Mouse (Mus musculus) heart, postnatal 0 days (tissue): ENCODE data around the gene Fgd3. TPM values are rescaled to one million over a fixed set of nuclear protein-coding genes. Genes with fewer than 3 reads are reported as not detected.

Source experiments
- ATAC-seq: fragments of 200-750 bp; cut with Nextera tagmentation; 2 replicates; pipeline ENCODE4 v1.8.0; 2017; ENCODE audit warnings: low read depth, moderate number of reproducible peaks, moderate library complexity; ENCODE audit not compliant: insufficient read depth
- DNase-seq: peaks from one replicate; pipeline ENCODE4 v3.0.0-alpha.2; 2016; ENCODE audit warnings: low spot score
- H3K27ac ChIP-seq: fragments of 300-500 bp; sonication (generic); 2 replicates; pipeline ENCODE4 v1.5.1; 2014; ENCODE audit warnings: low read depth, mild to moderate bottlenecking
- H3K27me3 ChIP-seq: fragments of 300-500 bp; sonication (generic); 2 replicates; pipeline ENCODE4 v1.6.1; 2014; ENCODE audit warnings: low read length, mixed read lengths; ENCODE audit not compliant: control insufficient read depth, insufficient read depth
- H3K36me3 ChIP-seq: fragments of 300-500 bp; sonication (generic); replicated peaks from 2 replicates; pipeline ENCODE4 v1.6.1; 2014; ENCODE audit warnings: low read length, mixed read lengths; ENCODE audit not compliant: control insufficient read depth, insufficient read depth
- H3K4me1 ChIP-seq: fragments of 300-500 bp; sonication (generic); 2 replicates; pipeline ENCODE4 v1.6.1; 2014; ENCODE audit warnings: antibody characterized with exemption; ENCODE audit not compliant: control insufficient read depth, insufficient read depth
- H3K4me2 ChIP-seq: fragments of 300-500 bp; sonication (generic); 2 replicates; pipeline ENCODE4 v1.6.1; 2014; ENCODE audit warnings: low read depth, mild to moderate bottlenecking, low read length, moderate library complexity
- H3K4me3 ChIP-seq: fragments of 300-500 bp; sonication (generic); 2 replicates; pipeline ENCODE4 v1.5.1; 2014; ENCODE audit warnings: low read depth, low read length
- H3K9ac ChIP-seq: fragments of 300-500 bp; sonication (generic); replicated peaks from 2 replicates; pipeline ENCODE4 v1.6.1; 2014; ENCODE audit warnings: low read depth, low read length, mixed read lengths
- H3K9me3 ChIP-seq: fragments of 300-500 bp; sonication (generic); replicated peaks from 2 replicates; pipeline ENCODE4 v1.6.1; 2016; ENCODE audit warnings: low read length; ENCODE audit not compliant: control insufficient read depth
- CTCF ChIP-seq: IDR thresholded peaks from 2 replicates; pipeline ENCODE4 v1.5.1; 2016; ENCODE audit warnings: antibody characterized with exemption, control low read depth, low read depth
- EP300 ChIP-seq: IDR thresholded peaks from 2 replicates; pipeline ENCODE4 v1.6.1; 2016; ENCODE audit warnings: antibody characterized with exemption, low read depth
- WGBS: fragments of 180-500 bp; shearing (Covaris S2); extraction: QIAGEN DNeasy Blood & Tissue Kit; methylation state at CpG from one replicate; pipeline ENCODE4 v1.1.7; 2014; 5-methylcytosine and 5-hydroxymethylcytosine counted together
- polyA plus RNA-seq: library from polyadenylated mRNA; unstranded; fragments of >200 nt; fragmentation: Nextera tagmentation; extraction: Ambion mirVana; gene quantifications from 2 replicates; pipeline ENCODE4 v1.2.1, GENCODE M21; 2015
- total RNA-seq: library from RNA; depleted of rRNA; stranded (reverse); fragments of >200 nt; gene quantifications from 2 replicates; pipeline ENCODE4 v1.2.3, GENCODE M21; 2014; ENCODE audit warnings: low replicate concordance; rRNA removed

Gene Fgd3
- 0.93 and 1.6 TPM in 2 replicates for total RNA-seq
- polyA plus RNA-seq = 0.04 and 0.05 TPM in 2 replicates

DNA sequence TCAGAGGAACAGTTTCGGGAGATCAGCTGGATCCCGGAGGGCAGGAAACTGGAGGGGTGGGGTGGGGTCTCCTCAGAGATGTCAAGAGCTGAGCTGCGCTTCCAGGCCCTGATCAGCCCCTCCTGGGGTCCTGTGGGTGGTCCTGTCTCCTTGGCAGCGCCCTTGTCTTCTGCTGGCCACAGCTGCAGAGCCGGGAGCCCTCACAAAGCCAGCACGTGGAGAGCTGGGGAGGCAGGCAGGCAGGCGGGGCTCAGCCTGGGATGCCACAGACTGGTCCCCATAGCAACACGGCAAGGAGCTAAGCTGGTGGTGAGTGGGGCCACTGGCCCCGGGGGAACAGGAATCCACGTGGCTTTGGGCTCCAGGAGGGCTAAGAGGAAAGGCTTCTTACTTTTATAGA lies at the start of gene Fgd3:
Fgd3 (minus strand) TSS at position 272 of the 400 bp plus-strand sequence.
- H3K27me3 ChIP-seq = no peaks in the 10 kb centered on the region
- peak within 1 kb of the TSS; percentile 17 for H3K4me2 ChIP-seq
- WGBS = 8% methylated on average over 10 of the region's 10 CpGs
- H3K9ac ChIP-seq = no peak within 1 kb of the TSS
- ATAC-seq (peak; percentile 48; the same call in 1 of the 2 replicates), DNase-seq (peak; percentile 32)
- H3K9me3 ChIP-seq = no peaks in the 10 kb centered on the region
- no peak within 1 kb of the TSS for H3K27ac ChIP-seq
- TF ChIP-seq CTCF (no peak), EP300 (no peak)
- peaks cover 6% of the 10 kb centered on the region; the same call in 1 of the 2 replicates for H3K4me1 ChIP-seq
- H3K4me3 ChIP-seq = no peak within 1 kb of the TSS
- no peaks in the 10 kb centered on the region for H3K36me3 ChIP-seq

DNA sequence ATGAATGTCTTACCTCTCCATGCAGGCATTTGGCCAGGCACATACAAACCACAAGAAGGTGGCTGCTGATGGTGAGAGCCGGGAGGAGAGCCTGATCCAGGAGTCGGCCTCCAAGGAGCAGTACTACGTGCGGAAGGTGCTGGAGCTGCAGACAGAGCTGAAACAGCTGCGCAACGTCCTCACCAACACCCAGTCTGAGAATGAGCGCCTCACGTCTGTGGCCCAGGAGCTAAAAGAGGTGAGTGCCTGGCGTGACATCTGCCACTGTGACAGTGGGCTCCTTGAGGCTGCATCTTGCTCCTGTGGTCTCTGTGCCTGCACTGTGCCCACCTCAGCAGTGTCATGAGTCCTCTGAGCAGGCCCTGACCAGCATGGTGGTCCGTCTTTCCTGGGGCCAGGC lies 49.3 kb upstream of the Fgd3 start:
- Histone ChIP-seq H3K27ac (no peak overlapping the region), H3K4me2 (no peak overlapping the region), H3K4me1 (peaks cover 41% of the 10 kb centered on the region), H3K4me3 (no peak overlapping the region), H3K27me3 (no peaks in the 10 kb centered on the region), H3K9ac (no peak overlapping the region), H3K36me3 (peaks cover 10% of the 10 kb centered on the region; the same call in 1 of the 2 replicates), H3K9me3 (no peaks in the 10 kb centered on the region)
- 90% methylated on average over 10 of the region's 10 CpGs for WGBS
- DNase-seq (no peak), ATAC-seq (no peak)
- TF ChIP-seq EP300 (no peak), CTCF (no peak)

DNA sequence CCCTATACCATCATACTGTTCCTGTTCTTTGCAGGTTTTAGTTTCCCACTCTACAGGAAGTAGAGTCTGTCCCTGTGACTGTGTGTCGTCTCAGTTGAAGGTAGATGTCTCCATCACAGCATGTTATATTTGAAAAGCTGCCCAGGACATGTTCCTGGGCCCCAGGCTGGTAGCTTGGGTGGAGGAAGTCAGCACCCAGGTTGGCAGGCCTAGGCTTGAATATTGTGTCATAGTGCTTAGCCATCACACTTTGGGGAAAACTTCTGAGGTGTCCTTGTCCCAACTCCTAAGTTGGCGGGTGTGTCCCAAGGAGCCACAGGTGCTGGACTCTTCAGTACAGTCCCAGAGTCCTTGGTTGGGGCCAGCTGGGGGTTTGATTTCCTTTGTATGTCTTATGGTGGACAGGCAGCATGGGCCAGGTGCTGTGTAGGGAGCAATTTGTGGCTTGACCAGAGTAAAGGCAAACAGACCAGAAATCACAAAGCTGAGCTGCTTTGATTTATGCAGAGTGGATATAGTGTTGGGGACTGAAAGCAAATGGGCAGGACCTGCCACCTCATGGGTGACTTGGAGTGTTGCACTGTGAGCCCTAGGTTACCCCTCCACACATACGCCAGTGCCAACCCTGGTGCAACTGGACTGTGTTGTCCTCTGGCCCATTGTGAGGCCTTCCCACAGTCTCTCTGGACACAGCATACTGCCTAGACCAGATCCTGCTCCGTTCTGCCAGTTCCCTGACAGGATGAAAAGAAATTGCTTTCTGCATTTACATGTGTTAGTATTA lies 47.7 kb upstream of the Fgd3 start:
- Histone ChIP-seq H3K4me3 (no peak overlapping the region), H3K27ac (peak overlapping the region; percentile 24; the same call in 1 of the 2 replicates), H3K4me2 (no peak overlapping the region), H3K36me3 (peaks cover 10% of the 10 kb centered on the region; the same call in 1 of the 2 replicates), H3K9ac (0 out of 2 replicates have a peak overlapping the region, but pooled peaks have one; percentile 18), H3K9me3 (no peaks in the 10 kb centered on the region), H3K4me1 (peaks cover 55% of the 10 kb centered on the region), H3K27me3 (no peaks in the 10 kb centered on the region)
- ATAC-seq (no peak), DNase-seq (peak; percentile 43)
- 58% methylated on average over 4 of the region's 4 CpGs for WGBS
- peak; percentile 53 for TF ChIP-seq CTCF
- TF ChIP-seq EP300 = no peak

DNA sequence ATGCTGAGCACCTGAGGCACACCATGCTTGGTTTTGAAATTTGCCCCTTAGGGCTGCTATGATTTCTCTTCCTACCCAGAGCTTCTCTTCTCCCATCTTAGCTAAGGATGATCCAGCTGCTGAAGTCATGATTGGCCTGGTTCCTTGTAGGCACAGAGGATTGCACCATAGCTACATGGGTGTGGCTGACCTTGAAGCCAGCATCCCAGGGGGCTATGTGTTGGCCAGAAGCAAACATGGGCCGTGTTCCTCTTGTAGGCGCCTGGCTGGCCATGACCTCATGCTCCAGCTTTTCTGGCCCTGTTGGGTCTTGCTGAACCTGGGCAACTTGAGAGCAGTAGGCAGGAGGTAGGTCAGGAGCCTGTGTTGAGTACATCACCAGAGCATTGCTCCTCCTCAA lies 44.6 kb upstream of the Fgd3 start:
- Histone ChIP-seq H3K9ac (no peak overlapping the region), H3K4me2 (no peak overlapping the region), H3K4me1 (peaks cover 80% of the 10 kb centered on the region), H3K27ac (peak overlapping the region; percentile 46; the same call in 1 of the 2 replicates), H3K27me3 (no peaks in the 10 kb centered on the region), H3K4me3 (no peak overlapping the region), H3K36me3 (peaks cover 5% of the 10 kb centered on the region; the same call in 1 of the 2 replicates), H3K9me3 (no peaks in the 10 kb centered on the region)
- ATAC-seq (no peak), DNase-seq (no peak)
- WGBS = 28% methylated on average over 2 of the region's 2 CpGs
- TF ChIP-seq EP300 (no peak), CTCF (no peak)

DNA sequence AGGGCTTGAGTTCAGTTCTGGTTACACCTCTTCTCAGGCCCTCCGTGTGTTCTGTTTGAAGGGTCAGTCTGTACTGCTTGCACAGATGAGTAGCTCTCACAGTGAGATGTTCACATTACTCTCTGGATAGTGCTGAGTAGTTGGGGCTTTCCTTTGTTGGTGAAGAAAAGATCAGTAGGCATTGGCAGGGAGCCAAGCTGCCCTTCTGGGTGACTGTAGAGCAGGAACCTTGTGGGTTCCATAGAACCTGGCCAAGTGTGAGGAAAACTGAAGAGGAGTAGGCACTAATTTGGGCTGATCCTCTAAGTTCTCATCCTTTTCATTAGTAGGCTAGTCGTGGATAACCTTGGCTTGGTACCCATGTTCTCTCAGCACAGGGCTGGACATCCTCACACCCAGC lies 42.7 kb upstream of the Fgd3 start:
- H3K27me3 ChIP-seq = no peaks in the 10 kb centered on the region
- H3K9me3 ChIP-seq = no peaks in the 10 kb centered on the region
- TF ChIP-seq CTCF (no peak), EP300 (no peak)
- no peak overlapping the region for H3K9ac ChIP-seq
- peaks cover 80% of the 10 kb centered on the region for H3K4me1 ChIP-seq
- no peak overlapping the region for H3K4me3 ChIP-seq
- no peaks in the 10 kb centered on the region for H3K36me3 ChIP-seq
- no peak for DNase-seq
- H3K4me2 ChIP-seq = no peak overlapping the region
- ATAC-seq = 0 out of 2 replicates have a peak, but pooled peaks have one; percentile 3
- 47% methylated on average over 2 of the region's 2 CpGs for WGBS
- H3K27ac ChIP-seq = peak overlapping the region; percentile 90
